Mouse (Mus musculus) midbrain, embryonic 12.5 days (tissue): Measurements from ENCODE around the gene Tctn3. TPM values are rescaled to one million over a fixed set of nuclear protein-coding genes. Genes with fewer than 3 reads are reported as not detected.
A peak's percentile ranks its signal among the peaks of the same experiment; 100 is the strongest.
"Not testable (repeated sequence)": the region's sequence is repeated elsewhere in the genome, so short reads cannot be mapped to it uniquely, and the experiment has no call there.

Experiments used
- ATAC-seq: fragments of 200-750 bp; cut with Nextera tagmentation; 2 replicates; pipeline ENCODE4 v1.8.0; 2017; ENCODE audit warnings: low read depth, moderate TSS enrichment, moderate library complexity; ENCODE audit not compliant: low FRiP score
- H3K27ac ChIP-seq: fragments of 300-500 bp; sonication (generic); replicated peaks from 2 replicates; pipeline ENCODE4 v1.5.1; 2016; ENCODE audit warnings: mild to moderate bottlenecking
- H3K27me3 ChIP-seq: fragments of 300-500 bp; sonication (generic); 2 replicates; pipeline ENCODE4 v1.6.1; 2016; ENCODE audit warnings: mild to moderate bottlenecking
- H3K36me3 ChIP-seq: fragments of 300-500 bp; sonication (generic); 2 replicates; pipeline ENCODE4 v1.6.1; 2016
- H3K4me1 ChIP-seq: fragments of 300-500 bp; sonication (generic); 2 replicates; pipeline ENCODE4 v1.6.1; 2016
- H3K4me2 ChIP-seq: fragments of 300-500 bp; sonication (generic); replicated peaks from 2 replicates; pipeline ENCODE4 v1.6.1; 2016; ENCODE audit warnings: mild to moderate bottlenecking, moderate library complexity
- H3K4me3 ChIP-seq: fragments of 300-500 bp; sonication (generic); 2 replicates; pipeline ENCODE4 v1.5.1; 2016; ENCODE audit warnings: mild to moderate bottlenecking
- H3K9ac ChIP-seq: fragments of 300-500 bp; sonication (generic); replicated peaks from 2 replicates; pipeline ENCODE4 v1.6.1; 2016; ENCODE audit warnings: mild to moderate bottlenecking, moderate library complexity
- H3K9me3 ChIP-seq: fragments of 300-500 bp; sonication (generic); 2 replicates; pipeline ENCODE4 v1.6.1; 2016; ENCODE audit warnings: mild to moderate bottlenecking
- WGBS: fragments of 180-500 bp; shearing (Covaris S2); methylation state at CpG from one replicate; pipeline ENCODE4 v1.1.7; 2016; 5-methylcytosine and 5-hydroxymethylcytosine counted together
- polyA plus RNA-seq: library from polyadenylated mRNA; unstranded; fragments of >200 nt; fragmentation: Nextera tagmentation; extraction: Ambion mirVana; gene quantifications from 2 replicates; pipeline ENCODE4 v1.2.1, GENCODE M21; 2016

The Tctn3 gene
- polyA plus RNA-seq, 1 experiment from 2014 or later, result 14.7 TPM

- no peaks in the 10 kb centered on the region for H3K9me3 ChIP-seq
- no peak overlapping the region for H3K27ac ChIP-seq
- 56% methylated on average over 7 of the region's 7 CpGs for WGBS
- peaks cover 14% of the 10 kb centered on the region for H3K36me3 ChIP-seq
- peak overlapping the region; percentile 83; the same call in 1 of the 2 replicates for H3K9ac ChIP-seq
- peak overlapping the region; percentile 91 for H3K4me3 ChIP-seq
- peaks cover 22% of the 10 kb centered on the region for H3K4me1 ChIP-seq
- H3K4me2 ChIP-seq, result peak overlapping the region; percentile 81
- ATAC-seq, result no peak
- no peaks in the 10 kb centered on the region for H3K27me3 ChIP-seq
These were observed 25.1 kb downstream of the Tctn3 start for GRCm38 (mm10) chr19:40586908-40587307.

- no peak overlapping the region for H3K4me3 ChIP-seq
- H3K27me3 ChIP-seq, result no peaks in the 10 kb centered on the region
- no peak for ATAC-seq
- H3K4me2 ChIP-seq, result no peak overlapping the region
- 95% methylated on average over 5 of the region's 5 CpGs for WGBS
- peaks cover 64% of the 10 kb centered on the region for H3K36me3 ChIP-seq
- peaks cover 7% of the 10 kb centered on the region for H3K4me1 ChIP-seq
- H3K9me3 ChIP-seq, result no peaks in the 10 kb centered on the region
- H3K9ac ChIP-seq, result no peak overlapping the region
- no peak overlapping the region for H3K27ac ChIP-seq
These were observed 30.4 kb downstream of the Tctn3 start for GRCm38 (mm10) chr19:40581662-40582061.

GRCm38 (mm10) chr19:40580902-40581301, 31.1 kb downstream of the Tctn3 start:
- Histone ChIP-seq H3K4me3 (no peak overlapping the region), H3K27me3 (no peaks in the 10 kb centered on the region), H3K4me2 (no peak overlapping the region), H3K36me3 (peaks cover 71% of the 10 kb centered on the region), H3K27ac (no peak overlapping the region), H3K4me1 (no peaks in the 10 kb centered on the region; the same call in 1 of the 2 replicates), H3K9ac (no peak overlapping the region), H3K9me3 (no peaks in the 10 kb centered on the region)
- no peak for ATAC-seq
- 90% methylated on average over 2 of the region's 2 CpGs for WGBS

- peaks cover 6% of the 10 kb centered on the region for H3K9me3 ChIP-seq
- H3K4me1 ChIP-seq, result no peaks in the 10 kb centered on the region
- peaks cover 100% of the 10 kb centered on the region for H3K36me3 ChIP-seq
- 84% methylated on average over 5 of the region's 5 CpGs for WGBS
- H3K27ac ChIP-seq, result no peak overlapping the region
- no peaks in the 10 kb centered on the region for H3K27me3 ChIP-seq
- no peak overlapping the region for H3K4me3 ChIP-seq
- H3K9ac ChIP-seq, result no peak overlapping the region
- no peak overlapping the region for H3K4me2 ChIP-seq
- ATAC-seq, result no peak
These were observed 36.6 kb downstream of the Tctn3 start for GRCm38 (mm10) chr19:40575438-40575837.

- ATAC-seq, result no peak
- Histone ChIP-seq H3K36me3 (peaks cover 100% of the 10 kb centered on the region), H3K4me3 (no peak overlapping the region), H3K27ac (no peak overlapping the region), H3K4me1 (no peaks in the 10 kb centered on the region), H3K27me3 (no peaks in the 10 kb centered on the region), H3K4me2 (no peak overlapping the region), H3K9me3 (peaks cover 13% of the 10 kb centered on the region), H3K9ac (no peak overlapping the region)
- WGBS, result 92% methylated on average over 9 of the region's 9 CpGs
These were observed 41.3 kb downstream of the Tctn3 start for GRCm38 (mm10) chr19:40570726-40571125.

GRCm38 (mm10) chr19:40567616-40568015, 44.4 kb downstream of the Tctn3 start:
- Histone ChIP-seq H3K27me3 (no peaks in the 10 kb centered on the region), H3K27ac (no peak overlapping the region), H3K4me1 (no peaks in the 10 kb centered on the region), H3K4me2 (no peak overlapping the region), H3K36me3 (peaks cover 99% of the 10 kb centered on the region), H3K9ac (no peak overlapping the region), H3K4me3 (no peak overlapping the region), H3K9me3 (peaks cover 13% of the 10 kb centered on the region)
- no peak for ATAC-seq
- WGBS, result 91% methylated on average over 3 of the region's 3 CpGs

GRCm38 (mm10) chr19:40563880-40564645, 48.0 kb downstream of the Tctn3 start:
- Histone ChIP-seq H3K27me3 (no peaks in the 10 kb centered on the region), H3K27ac (no peak overlapping the region), H3K9ac (no peak overlapping the region), H3K4me1 (no peaks in the 10 kb centered on the region), H3K4me3 (no peak overlapping the region), H3K4me2 (no peak overlapping the region), H3K36me3 (peaks cover 74% of the 10 kb centered on the region), H3K9me3 (no peaks in the 10 kb centered on the region)
- 88% methylated on average over 10 of the region's 10 CpGs for WGBS
- ATAC-seq, result no peak

- H3K9me3 ChIP-seq, H3K4me1 ChIP-seq, H3K27me3 ChIP-seq, H3K4me3 ChIP-seq, H3K9ac ChIP-seq, H3K4me2 ChIP-seq, H3K27ac ChIP-seq: not testable (repeated sequence)
- peak; percentile 78; the same call in 1 of the 2 replicates for ATAC-seq
- peaks cover 67% of the 10 kb centered on the region for H3K36me3 ChIP-seq
- WGBS, result 69% methylated on average over 12 of the region's 31 CpGs
These were observed 50.5 kb downstream of the Tctn3 start for GRCm38 (mm10) chr19:40561521-40561920.

GRCm38 (mm10) chr19:40556029-40556428, 56.0 kb downstream of the Tctn3 start:
- Histone ChIP-seq H3K4me1 (no peaks in the 10 kb centered on the region), H3K4me3 (no peak overlapping the region), H3K27ac (no peak overlapping the region), H3K27me3 (no peaks in the 10 kb centered on the region), H3K9ac (no peak overlapping the region), H3K36me3 (peaks cover 72% of the 10 kb centered on the region), H3K9me3 (no peaks in the 10 kb centered on the region), H3K4me2 (no peak overlapping the region)
- 88% methylated on average over 7 of the region's 7 CpGs for WGBS
- ATAC-seq, result no peak

GRCm38 (mm10) chr19:40555136-40555535, 56.9 kb downstream of the Tctn3 start:
- 96% methylated on average over 8 of the region's 8 CpGs for WGBS
- no peaks in the 10 kb centered on the region for H3K4me1 ChIP-seq
- H3K27me3 ChIP-seq, result no peaks in the 10 kb centered on the region
- H3K9ac ChIP-seq, result no peak overlapping the region
- peaks cover 81% of the 10 kb centered on the region for H3K36me3 ChIP-seq
- H3K9me3 ChIP-seq, result no peaks in the 10 kb centered on the region
- ATAC-seq, result no peak
- no peak overlapping the region for H3K4me3 ChIP-seq
- no peak overlapping the region for H3K4me2 ChIP-seq
- no peak overlapping the region for H3K27ac ChIP-seq

- H3K4me3 ChIP-seq, result no peak overlapping the region
- H3K9ac ChIP-seq, result no peak overlapping the region
- 96% methylated on average over 11 of the region's 11 CpGs for WGBS
- H3K4me2 ChIP-seq, result no peak overlapping the region
- peaks cover 84% of the 10 kb centered on the region for H3K36me3 ChIP-seq
- no peaks in the 10 kb centered on the region for H3K9me3 ChIP-seq
- H3K27me3 ChIP-seq, result no peaks in the 10 kb centered on the region
- no peak for ATAC-seq
- H3K27ac ChIP-seq, result no peak overlapping the region
- H3K4me1 ChIP-seq, result no peaks in the 10 kb centered on the region; the same call in 1 of the 2 replicates
These were observed 57.7 kb downstream of the Tctn3 start for GRCm38 (mm10) chr19:40554343-40554742.

GRCm38 (mm10) chr19:40553849-40554248, 58.2 kb downstream of the Tctn3 start:
- Histone ChIP-seq H3K27me3 (no peaks in the 10 kb centered on the region), H3K9ac (no peak overlapping the region), H3K9me3 (no peaks in the 10 kb centered on the region), H3K4me2 (no peak overlapping the region), H3K4me3 (no peak overlapping the region), H3K27ac (no peak overlapping the region), H3K36me3 (peaks cover 84% of the 10 kb centered on the region), H3K4me1 (no peaks in the 10 kb centered on the region; the same call in 1 of the 2 replicates)
- WGBS, result 96% methylated on average over 6 of the region's 6 CpGs
- no peak for ATAC-seq
